Mouse (Mus musculus) embryonic facial prominence, embryonic 14.5 days (tissue): ENCODE measurements at regions not wholly inside any gene's neighbourhood (a gene's known extent, or its start where the extent isn't known, plus 50 kb on each side); places are given as distances from the start of the nearest gene placed in this dataset.

ENCODE experiments used
- ATAC-seq: fragments of 200-750 bp; cut with Nextera tagmentation; 2 replicates; pipeline ENCODE4 v1.8.0; 2017; ENCODE audit warnings: low read depth, moderate number of reproducible peaks, moderate TSS enrichment
- DNase-seq: peaks from one replicate; pipeline ENCODE4 v3.0.0-alpha.2; 2015; ENCODE audit warnings: low spot score
- H3K27ac ChIP-seq: fragments of 300-500 bp; sonication (generic); replicated peaks from 2 replicates; pipeline ENCODE4 v1.5.1; 2014; ENCODE audit warnings: low read depth, mild to moderate bottlenecking, low read length, moderate library complexity
- H3K27me3 ChIP-seq: fragments of 300-500 bp; sonication (generic); replicated peaks from 2 replicates; pipeline ENCODE4 v1.6.1; 2014; ENCODE audit warnings: low read length; ENCODE audit not compliant: control insufficient read depth, insufficient read depth
- H3K36me3 ChIP-seq: fragments of 300-500 bp; sonication (generic); 2 replicates; pipeline ENCODE4 v1.6.1; 2014; ENCODE audit warnings: low read length, mixed read lengths; ENCODE audit not compliant: control insufficient read depth, insufficient read depth
- H3K4me1 ChIP-seq: fragments of 300-500 bp; sonication (generic); 2 replicates; pipeline ENCODE4 v1.6.1; 2014; ENCODE audit warnings: antibody characterized with exemption, low read length; ENCODE audit not compliant: control insufficient read depth, insufficient read depth
- H3K4me2 ChIP-seq: fragments of 300-500 bp; sonication (generic); 2 replicates; pipeline ENCODE4 v1.6.1; 2014; ENCODE audit warnings: low read depth, mild to moderate bottlenecking, low read length, moderate library complexity, mixed read lengths
- H3K4me3 ChIP-seq: fragments of 300-500 bp; sonication (generic); 2 replicates; pipeline ENCODE4 v1.5.1; 2014; ENCODE audit warnings: low read depth, mild to moderate bottlenecking, low read length
- H3K9ac ChIP-seq: fragments of 300-500 bp; sonication (generic); 2 replicates; pipeline ENCODE4 v1.6.1; 2014; ENCODE audit warnings: low read depth, mild to moderate bottlenecking, low read length, moderate library complexity, mixed read lengths
- H3K9me3 ChIP-seq: fragments of 300-500 bp; sonication (generic); 2 replicates; pipeline ENCODE4 v1.6.1; 2016; ENCODE audit warnings: low read length; ENCODE audit not compliant: control insufficient read depth
- WGBS: fragments of 180-500 bp; shearing (Covaris S2); extraction: QIAGEN DNeasy Blood & Tissue Kit; methylation state at CpG from one replicate; pipeline ENCODE4 v1.1.7; 2014; 5-methylcytosine and 5-hydroxymethylcytosine counted together

DNA sequence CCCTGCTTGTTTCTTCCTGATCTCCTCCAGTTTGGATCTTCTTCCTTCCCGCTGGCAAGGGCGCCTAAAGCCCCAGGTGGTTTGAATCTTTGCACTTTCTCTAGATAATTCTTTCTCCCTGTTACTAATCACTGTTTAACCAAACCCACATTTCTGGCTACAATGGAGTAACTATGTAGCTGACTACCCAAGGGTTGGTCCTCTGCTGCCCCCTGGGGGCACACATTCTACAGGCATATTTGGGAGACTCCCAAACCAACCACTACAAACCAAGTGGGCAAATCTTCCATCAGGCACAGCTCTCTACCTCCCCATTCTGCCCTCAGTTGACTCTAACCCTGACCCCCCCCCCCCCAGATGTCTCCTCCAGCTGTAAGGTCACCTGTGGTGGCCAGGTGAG is 98.7 kb downstream of the 4930564D02Rik start:
- WGBS = 23% methylated on average over 2 of the region's 2 CpGs
- H3K27ac ChIP-seq = no peak overlapping the region
- ATAC-seq (peak; percentile 53; the same call in 1 of the 2 replicates), DNase-seq (peak; percentile 89)
- no peak overlapping the region for H3K4me2 ChIP-seq
- peaks cover 3% of the 10 kb centered on the region; the same call in 1 of the 2 replicates for H3K9me3 ChIP-seq
- no peaks in the 10 kb centered on the region for H3K36me3 ChIP-seq
- no peak overlapping the region for H3K4me3 ChIP-seq
- H3K9ac ChIP-seq = no peak overlapping the region
- H3K4me1 ChIP-seq = peaks cover 7% of the 10 kb centered on the region; the same call in 1 of the 2 replicates
- H3K27me3 ChIP-seq = no peaks in the 10 kb centered on the region

DNA sequence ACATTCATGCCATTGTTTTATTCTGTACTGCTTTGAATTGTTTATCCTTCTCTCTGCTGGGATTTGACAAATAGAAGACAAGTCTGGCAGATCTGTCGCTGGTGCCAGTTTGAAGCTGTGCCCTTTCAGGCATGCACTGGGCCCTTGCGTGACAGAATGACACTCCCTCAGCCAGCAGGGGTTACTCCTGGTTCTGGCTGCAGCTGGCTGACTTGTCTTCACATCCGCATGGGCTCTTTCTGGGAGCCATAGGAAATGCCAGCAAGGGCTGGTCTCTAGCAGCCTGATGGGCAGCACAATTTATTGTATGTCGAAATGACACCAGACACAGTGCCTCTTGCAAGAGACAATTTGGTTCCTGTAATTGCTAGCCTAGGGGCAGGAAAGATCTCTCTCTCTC is 102.5 kb downstream of the 4930564D02Rik start:
- Histone ChIP-seq H3K27ac (no peak overlapping the region), H3K9ac (no peak overlapping the region), H3K4me3 (no peak overlapping the region), H3K4me2 (no peak overlapping the region), H3K4me1 (peaks cover 7% of the 10 kb centered on the region; the same call in 1 of the 2 replicates), H3K27me3 (no peaks in the 10 kb centered on the region), H3K36me3 (no peaks in the 10 kb centered on the region), H3K9me3 (peaks cover 5% of the 10 kb centered on the region; the same call in 1 of the 2 replicates)
- ATAC-seq (no peak), DNase-seq (no peak)
- WGBS = 33% methylated on average over 4 of the region's 4 CpGs

DNA sequence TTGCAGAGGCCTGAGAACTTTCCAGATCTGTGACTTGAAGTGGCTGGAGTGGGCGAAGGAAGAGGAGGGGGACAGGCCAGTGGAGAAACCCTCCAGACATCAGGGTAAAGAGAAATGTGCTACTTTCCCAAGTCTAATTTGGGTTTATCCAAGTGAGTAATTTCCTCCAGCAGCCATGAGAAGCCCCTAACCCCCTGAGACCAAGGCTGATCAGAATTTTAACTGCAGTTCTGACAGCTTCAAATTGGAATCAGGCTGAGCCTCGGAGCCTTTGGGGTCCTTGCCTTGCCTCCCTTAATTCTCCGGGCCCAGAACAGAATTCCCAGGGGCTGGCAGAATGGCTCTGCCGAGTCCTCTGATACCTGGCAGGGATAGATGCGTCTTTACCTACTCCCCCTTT is 104.9 kb downstream of the 4930564D02Rik start:
- Histone ChIP-seq H3K27ac (no peak overlapping the region), H3K9ac (no peak overlapping the region), H3K4me1 (no peaks in the 10 kb centered on the region), H3K36me3 (no peaks in the 10 kb centered on the region), H3K4me2 (no peak overlapping the region), H3K4me3 (no peak overlapping the region), H3K9me3 (peaks cover 5% of the 10 kb centered on the region; the same call in 1 of the 2 replicates), H3K27me3 (no peaks in the 10 kb centered on the region)
- ATAC-seq = no peak
- no peak for DNase-seq
- 53% methylated on average over 5 of the region's 5 CpGs for WGBS

DNA sequence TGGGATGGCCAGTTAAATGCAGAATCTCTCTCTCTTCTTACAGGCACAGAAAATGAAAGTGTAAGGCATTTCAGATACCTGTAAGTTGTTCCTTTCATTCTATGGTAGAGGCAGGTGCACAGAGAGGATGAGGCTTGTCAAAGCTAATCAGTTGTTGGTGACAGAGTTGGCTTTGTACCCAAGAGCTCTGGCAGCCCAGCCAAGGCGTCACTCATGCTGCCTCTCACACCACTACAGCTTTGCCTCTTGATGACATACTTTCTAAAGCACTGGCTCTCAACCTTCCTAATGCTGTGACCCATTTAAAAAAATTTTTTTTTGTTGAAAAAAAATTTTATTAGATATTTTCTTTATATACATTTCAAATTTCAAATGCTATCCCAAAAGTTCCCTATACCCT is 105.4 kb downstream of the 4930564D02Rik start:
- H3K27ac ChIP-seq = no peak overlapping the region

DNA sequence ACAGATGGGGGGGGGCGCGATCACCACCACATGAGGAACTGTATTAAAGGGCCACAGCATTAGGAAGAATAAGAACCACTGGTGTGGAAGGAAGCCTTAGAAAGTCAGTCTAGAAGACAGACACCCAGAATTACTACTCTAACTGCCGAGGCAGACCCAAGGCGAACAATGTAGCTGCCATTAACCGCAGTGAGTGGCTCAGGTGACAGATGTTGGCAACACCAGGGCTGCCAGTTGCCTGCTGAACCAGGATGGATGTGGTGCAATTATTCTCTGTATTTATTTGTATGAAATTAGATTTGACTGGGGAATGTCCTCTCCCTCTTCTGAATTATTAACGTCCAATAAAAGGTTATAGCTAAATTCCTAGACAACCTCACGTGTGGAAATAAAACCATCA is 124.7 kb downstream of the 4930564D02Rik start:
- H3K27ac ChIP-seq = no peak overlapping the region
- no peaks in the 10 kb centered on the region for H3K27me3 ChIP-seq
- DNase-seq (no peak), ATAC-seq (no peak)
- no peaks in the 10 kb centered on the region for H3K36me3 ChIP-seq
- H3K9me3 ChIP-seq = no peaks in the 10 kb centered on the region
- 78% methylated on average over 7 of the region's 7 CpGs for WGBS
- H3K9ac ChIP-seq = no peak overlapping the region
- H3K4me3 ChIP-seq = no peak overlapping the region
- H3K4me1 ChIP-seq = no peaks in the 10 kb centered on the region
- no peak overlapping the region for H3K4me2 ChIP-seq

More for the DNA sequence above, 105.4 kb downstream of the 4930564D02Rik start:
- ATAC-seq = no peak
- Histone ChIP-seq H3K9me3 (peaks cover 5% of the 10 kb centered on the region; the same call in 1 of the 2 replicates), H3K4me3 (no peak overlapping the region), H3K4me1 (no peaks in the 10 kb centered on the region), H3K36me3 (no peaks in the 10 kb centered on the region), H3K4me2 (no peak overlapping the region), H3K27me3 (no peaks in the 10 kb centered on the region), H3K9ac (no peak overlapping the region)
- 75% methylated on average over 1 of the region's 1 CpGs for WGBS
- DNase-seq = no peak

DNA sequence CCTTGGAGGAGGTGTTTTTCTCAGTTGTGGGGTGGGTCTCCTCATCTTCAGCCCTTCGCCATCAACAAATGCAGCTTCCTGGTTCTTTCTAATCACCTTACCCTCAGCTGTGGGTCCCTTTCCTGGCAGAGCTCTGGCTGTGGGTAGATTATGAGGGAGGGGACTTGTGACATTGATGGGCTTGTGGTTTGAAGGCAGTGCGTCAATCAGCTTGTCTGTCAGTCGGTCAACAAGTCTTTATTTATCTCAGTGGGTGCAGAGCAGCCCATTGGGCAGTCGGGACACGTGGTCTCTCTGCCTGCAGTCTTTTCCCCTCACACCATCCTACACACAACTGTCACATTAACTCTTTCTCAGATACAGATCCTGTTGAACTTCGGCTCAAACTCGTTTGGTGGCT is 125.2 kb downstream of the 4930564D02Rik start:
- H3K4me2 ChIP-seq = no peak overlapping the region
- no peak overlapping the region for H3K4me3 ChIP-seq
- ATAC-seq (no peak), DNase-seq (no peak)
- 47% methylated on average over 7 of the region's 7 CpGs for WGBS
- no peak overlapping the region for H3K27ac ChIP-seq
- no peaks in the 10 kb centered on the region for H3K4me1 ChIP-seq
- H3K27me3 ChIP-seq = no peaks in the 10 kb centered on the region
- H3K9me3 ChIP-seq = no peaks in the 10 kb centered on the region
- H3K36me3 ChIP-seq = no peaks in the 10 kb centered on the region
- H3K9ac ChIP-seq = no peak overlapping the region

DNA sequence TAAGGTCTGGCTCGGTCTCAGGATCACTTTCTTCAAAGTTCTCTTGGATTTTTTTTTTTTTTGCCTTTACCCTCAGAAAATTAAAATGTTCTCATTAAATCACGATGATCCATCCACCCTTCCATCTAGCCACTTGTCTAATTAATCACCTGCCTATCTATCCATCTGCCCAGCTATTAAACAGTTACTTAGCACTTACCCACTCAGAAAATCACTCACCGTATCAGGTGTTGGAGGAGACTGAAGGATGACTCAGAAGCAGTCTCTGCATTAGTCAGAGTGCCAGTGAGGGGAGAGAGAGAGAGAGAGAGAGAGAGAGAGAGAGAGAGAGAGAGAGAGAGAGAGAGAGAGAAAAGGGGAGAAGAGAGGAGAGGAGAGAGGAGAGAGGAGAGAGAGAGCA is 134.1 kb downstream of the 4930564D02Rik start:
- H3K9me3 ChIP-seq = no peaks in the 10 kb centered on the region
- 0 out of 2 replicates have a peak, but pooled peaks cover 2% of the 10 kb centered on the region for H3K4me1 ChIP-seq
- H3K4me3 ChIP-seq = no peak overlapping the region
- no peak for ATAC-seq
- no peak overlapping the region for H3K27ac ChIP-seq
- 87% methylated on average over 3 of the region's 3 CpGs for WGBS
- H3K9ac ChIP-seq = no peak overlapping the region
- H3K36me3 ChIP-seq = no peaks in the 10 kb centered on the region
- no peak overlapping the region for H3K4me2 ChIP-seq
- DNase-seq = no peak
- no peaks in the 10 kb centered on the region for H3K27me3 ChIP-seq

DNA sequence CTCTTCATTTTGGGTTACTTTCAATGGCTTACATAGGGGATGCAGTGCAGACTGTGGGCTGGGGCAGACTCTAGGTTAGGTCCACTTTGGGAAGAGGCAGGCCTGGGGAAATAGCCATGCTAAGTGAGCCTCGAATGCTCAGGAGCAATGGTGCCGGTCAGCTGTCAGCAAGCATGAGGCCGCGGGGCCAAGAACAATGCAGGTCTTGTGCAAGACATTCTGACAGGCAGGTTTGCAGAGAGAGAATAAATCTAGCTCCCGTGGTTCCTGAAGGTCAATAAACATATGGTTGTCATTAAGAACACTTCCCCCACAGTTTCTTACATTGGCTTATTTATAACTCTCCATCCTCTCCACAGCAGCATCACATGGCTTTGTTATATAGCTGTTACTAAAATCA is 142.5 kb downstream of the 4930564D02Rik start:
- ATAC-seq (no peak), DNase-seq (peak; percentile 23)
- H3K27me3 ChIP-seq = no peaks in the 10 kb centered on the region
- no peaks in the 10 kb centered on the region for H3K4me1 ChIP-seq
- WGBS = 23% methylated on average over 5 of the region's 5 CpGs
- H3K4me3 ChIP-seq = no peak overlapping the region
- H3K9me3 ChIP-seq = no peaks in the 10 kb centered on the region
- no peaks in the 10 kb centered on the region for H3K36me3 ChIP-seq
- no peak overlapping the region for H3K27ac ChIP-seq
- no peak overlapping the region for H3K9ac ChIP-seq
- H3K4me2 ChIP-seq = no peak overlapping the region

DNA sequence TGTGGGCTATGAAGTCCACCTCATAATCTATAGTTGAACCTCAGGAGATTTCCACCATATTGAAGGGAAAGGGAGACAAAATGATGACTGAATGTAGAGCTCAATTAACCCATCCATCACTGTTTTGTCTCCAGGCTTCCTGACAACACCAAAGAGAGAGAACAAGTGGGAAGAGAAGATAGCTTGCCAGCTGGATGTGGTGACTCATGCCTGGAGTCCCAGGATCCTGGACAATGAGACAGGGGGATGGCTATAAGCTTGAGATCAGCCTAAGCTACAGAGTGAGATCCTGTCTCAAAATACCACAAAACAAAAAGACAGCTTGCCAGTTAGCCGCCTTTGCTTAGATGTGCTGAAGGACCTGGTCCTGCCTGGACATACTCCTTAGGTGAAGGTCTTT is 144.4 kb downstream of the 4930564D02Rik start:
- DNase-seq (no peak), ATAC-seq (no peak)
- Histone ChIP-seq H3K27me3 (no peaks in the 10 kb centered on the region), H3K36me3 (no peaks in the 10 kb centered on the region), H3K4me1 (peaks cover 5% of the 10 kb centered on the region; the same call in 1 of the 2 replicates), H3K9me3 (no peaks in the 10 kb centered on the region), H3K4me2 (no peak overlapping the region), H3K9ac (no peak overlapping the region), H3K27ac (no peak overlapping the region), H3K4me3 (no peak overlapping the region)
- 88% methylated on average over 1 of the region's 1 CpGs for WGBS
